Mouse (Mus musculus): Measurements from ENCODE around the gene Ankzf1.

DNA sequence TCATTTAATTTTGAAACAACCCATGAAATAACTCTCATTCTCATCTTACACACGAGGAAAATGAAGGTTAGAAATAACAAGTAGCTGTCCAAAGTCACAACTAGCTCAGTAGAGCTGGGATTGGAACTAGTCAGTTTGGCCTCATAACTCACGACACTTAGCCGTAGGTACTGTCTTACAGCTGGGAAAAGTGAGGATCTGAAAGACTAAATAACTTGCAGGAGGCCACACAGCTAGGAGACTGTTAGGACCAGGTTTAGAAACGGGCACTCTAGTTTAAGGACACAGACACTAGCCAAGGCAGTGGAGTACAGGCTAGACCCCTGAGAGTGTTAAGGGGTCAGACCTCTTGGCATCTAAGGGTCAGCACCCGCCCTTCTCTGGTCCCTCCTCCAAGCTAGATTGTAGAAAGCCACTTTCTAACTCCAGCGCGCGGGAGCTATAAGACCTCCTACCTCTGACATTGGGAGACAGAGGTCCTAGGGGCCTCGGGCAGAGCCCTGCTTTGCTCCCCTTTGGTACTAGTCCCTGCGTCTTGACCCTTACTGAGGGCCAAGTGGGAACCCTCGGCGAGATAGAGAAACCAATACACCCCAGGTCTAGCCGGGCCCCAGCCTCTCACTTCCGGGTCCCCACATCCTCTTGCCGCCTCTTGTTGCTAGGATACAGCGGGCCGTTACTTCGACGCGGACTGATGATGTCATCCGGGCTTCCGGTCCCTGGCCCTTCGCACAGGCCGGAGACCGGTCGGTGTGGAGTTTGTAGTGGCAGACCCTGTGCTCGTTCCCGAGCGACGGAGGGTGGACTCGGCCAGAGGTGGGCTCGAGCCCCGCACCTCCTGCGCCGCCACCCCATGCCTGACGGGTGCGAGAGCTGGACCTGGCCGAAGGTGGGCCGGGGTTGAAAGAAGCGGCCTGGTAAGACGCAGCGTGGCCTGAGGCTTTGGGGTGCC is 18.5 kb downstream of the Ankzf1 start, which contains the start of the genes Glb1l and Stk16:
- TF ChIP-seq ZMIZ1 (IDR thresholded peaks at IDR 0.05; ENCODE audit: low read depth, low read length) (peak; percentile 36; the same call in 1 of the 2 replicates), POLR2A (IDR thresholded peaks at IDR 0.05; ENCODE audit: control insufficient read depth in 1 of 2, insufficient read depth in 1 of 2, low read depth in 1 of 2, low read length in 2 of 2, poor library complexity in 1 of 2) (peak; percentile 85 to 89), MAFK (IDR thresholded peaks at IDR 0.05; ENCODE audit: borderline replicate concordance, low read depth, low read length) (no peak), RCOR1 (IDR thresholded peaks at IDR 0.05; ENCODE audit: low read depth, low read length) (no peak), CTCF (IDR thresholded peaks at IDR 0.05 in 2 of 3, conservative IDR thresholded peaks at IDR 0.05 in 1 of 3; ENCODE audit: control insufficient read depth in 1 of 3, insufficient read depth in 1 of 3, low read depth in 2 of 3, low read length in 3 of 3, poor library complexity in 1 of 3, severe bottlenecking in 1 of 3) (no peak)

All from MEL (cell line).